Mouse (Mus musculus) monocyte, adult 2 months (primary cell): ENCODE results near the gene Grtp1.

ENCODE experiments used
- DNase-seq, 2 experiments: peaks; one replicate each; pipeline ENCODE4 v3.0.0; 2022; ENCODE audit warnings: low spot score in 2 of 2, low read depth in 1 of 2

The Grtp1 gene

DNA sequence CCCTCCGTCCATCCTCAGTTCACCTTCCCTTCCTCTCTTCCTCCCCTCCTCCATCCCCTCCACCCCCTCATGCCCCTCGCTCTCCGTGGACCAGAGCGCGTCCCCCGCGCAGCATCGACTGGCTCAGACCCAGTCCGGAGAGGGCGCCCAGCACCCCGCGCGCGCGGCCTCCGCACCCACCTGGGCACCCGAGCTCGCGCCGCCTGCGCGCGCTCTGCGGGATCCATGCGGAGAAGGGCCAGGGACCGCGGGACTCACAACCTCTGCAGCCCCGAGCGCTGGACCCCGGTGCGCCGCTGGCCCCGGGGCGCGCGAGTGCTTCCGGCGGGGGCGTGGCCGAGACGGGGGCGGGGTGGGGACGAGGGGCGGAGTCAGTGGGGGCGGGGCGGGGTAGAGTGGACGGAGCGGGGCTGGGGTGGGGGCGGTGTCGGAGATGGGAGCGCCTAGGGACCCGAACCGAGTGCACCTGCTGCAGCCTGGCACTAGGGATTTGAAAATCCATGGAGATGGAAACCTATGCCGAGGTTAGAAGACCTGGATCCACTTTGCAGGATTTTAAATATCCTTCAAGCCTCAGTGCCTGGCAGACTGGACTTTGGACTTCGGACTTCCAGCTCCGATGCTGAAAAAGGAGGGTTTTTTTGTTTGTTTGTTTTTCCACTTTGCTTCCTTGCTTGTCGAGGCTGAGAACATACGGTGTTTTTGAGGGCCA, at the start of gene Grtp1:
Gene Grtp1 (minus strand): TSS at position 320 of the 712 bp plus-strand sequence.
- DNase-seq: no peak

DNA sequence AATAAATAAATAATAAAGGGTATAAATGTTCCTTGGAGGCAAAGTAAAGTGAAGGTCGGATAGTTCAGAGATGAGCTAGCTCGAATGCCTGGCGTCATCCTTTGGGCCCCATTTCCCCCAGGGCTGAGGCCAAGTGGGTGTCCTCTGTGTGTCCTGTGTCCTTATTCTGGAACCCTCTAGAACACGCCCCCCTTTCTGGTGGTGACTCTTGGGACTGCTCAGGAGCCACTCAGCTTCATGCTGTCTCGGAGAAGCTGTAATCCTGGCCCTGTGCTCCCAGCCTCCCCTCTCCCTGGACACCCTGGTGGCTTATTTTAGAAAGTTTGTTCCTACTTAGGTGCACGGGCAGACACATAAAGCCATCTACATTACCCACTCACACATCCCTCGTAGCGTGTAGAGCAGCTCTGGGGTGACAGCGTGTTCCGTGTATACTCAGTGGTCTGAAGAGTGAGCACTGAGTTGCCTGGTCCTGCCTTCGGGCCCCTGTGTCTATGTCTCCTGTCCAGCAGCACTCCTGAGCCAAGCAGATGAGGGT, 44.0 kb upstream of the Grtp1 start:
- no peak for DNase-seq

DNA sequence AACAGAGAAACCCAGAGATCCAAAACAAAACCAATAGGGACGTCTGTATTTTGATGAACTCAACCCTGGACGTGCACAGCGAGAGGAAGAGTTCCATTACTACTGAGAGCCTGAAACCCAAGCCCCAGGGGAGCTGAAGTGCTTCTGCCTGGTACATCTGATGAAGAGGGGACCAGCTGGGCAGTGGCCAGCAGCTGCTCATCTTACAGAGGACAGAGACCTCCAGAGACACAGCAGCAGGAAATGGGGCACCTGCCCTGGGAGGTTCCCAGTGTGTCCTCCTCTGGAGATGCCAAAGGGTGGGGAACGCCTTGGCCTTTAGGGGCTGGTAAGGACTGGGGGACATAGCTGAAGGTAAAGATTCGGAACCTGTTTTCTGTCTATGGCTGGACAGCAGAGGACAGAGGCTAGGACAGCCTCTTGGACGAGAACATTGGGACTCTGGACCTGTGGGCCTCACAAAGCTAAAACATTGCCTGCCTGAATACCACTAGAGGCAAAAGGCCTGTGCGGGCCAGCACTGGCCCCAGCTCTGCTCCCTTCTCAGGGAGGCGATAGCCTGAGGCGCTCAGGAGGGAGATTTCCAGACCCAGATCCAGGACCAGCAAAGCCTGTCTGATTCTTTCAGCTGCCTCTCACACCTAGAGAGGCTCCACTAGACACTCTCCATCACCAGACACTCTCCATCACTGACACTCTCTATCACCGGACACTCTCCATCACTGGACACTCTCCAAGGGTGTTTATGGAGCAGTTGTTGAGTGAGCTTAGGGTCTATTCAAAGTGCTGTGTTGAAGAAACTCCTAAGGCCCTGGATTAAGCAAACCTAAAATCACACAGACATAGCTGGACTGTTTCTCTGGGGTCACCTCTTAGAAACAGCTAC, 42.8 kb upstream of the Grtp1 start:
- DNase-seq: no peak

DNA sequence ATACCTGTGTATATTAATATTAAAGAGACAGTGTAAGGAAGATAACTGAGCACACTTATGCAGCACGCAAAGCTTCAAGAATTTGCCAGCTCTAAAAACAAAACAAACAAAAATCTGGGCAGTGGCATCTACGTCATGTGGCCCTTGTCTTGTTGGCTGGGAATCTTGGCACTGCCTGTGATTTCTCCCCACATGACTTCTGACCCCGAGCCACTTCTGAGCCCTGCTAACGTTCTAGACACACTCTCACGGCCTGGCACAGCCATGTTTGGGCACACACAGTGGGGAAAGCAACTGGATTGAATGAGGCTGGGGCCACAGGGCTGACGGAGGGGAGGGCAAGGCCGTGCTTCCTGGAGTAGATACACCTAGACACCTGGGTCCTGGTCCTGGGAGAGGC, 40.3 kb upstream of the Grtp1 start:
- DNase-seq: no peak

DNA sequence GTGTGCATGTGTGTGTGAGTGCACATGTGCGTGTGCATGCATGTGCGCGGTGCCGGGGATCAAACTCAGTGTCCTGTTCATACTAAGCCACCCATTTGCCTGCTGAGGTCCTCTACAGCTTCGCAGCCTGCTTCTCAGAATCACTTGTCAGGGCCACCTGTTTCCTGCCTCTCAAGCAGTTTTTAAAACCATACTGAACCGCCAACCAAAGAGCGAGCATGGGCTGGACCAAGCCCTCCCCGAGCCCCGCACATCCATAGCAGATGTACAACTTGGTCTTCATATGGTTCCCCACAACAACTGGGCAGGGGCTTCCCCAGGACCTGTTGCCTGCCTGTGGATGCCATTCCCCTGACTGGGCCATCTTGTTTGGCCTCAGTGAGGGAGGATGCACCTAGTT, 39.6 kb upstream of the Grtp1 start:
- DNase-seq: no peak

DNA sequence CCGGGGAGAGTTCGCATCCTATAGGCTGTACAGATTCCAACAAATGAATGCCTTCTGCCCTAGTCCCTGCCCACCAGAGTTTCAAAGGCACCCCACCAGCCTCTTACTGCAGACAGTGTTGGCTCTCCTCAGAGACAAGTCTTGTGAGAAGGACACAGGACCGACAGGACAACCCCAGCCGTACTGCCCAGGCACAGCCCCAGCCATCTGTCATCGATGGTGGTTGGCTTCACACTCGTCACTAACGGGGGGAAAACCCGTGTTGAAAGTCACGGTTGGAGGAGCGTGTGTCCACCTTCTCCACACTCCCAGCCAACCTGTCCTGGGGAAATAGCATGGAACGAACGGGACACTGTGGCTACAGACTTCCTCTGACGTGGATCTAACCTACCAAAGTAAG, 34.4 kb upstream of the Grtp1 start:
- DNase-seq: no peak

DNA sequence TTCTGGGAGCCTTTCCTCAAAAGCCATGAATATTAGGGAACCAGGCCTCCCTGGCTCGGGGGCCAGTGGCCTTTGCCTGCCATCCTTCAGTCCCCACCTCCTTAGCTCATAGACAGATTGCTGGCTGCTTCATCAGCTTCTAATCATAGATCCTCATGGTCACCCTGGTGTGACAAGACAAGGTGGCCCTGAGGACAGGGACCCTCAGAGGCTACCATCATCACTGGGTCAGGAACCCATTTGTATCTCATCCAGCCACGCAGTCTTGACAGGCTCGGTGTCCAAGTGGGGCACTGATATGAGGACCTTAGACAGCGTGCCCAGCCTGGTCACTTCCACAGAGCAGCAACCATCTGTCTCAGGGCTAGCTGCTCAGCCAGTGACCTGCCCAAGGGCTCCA, 30.1 kb upstream of the Grtp1 start:
- DNase-seq: no peak

DNA sequence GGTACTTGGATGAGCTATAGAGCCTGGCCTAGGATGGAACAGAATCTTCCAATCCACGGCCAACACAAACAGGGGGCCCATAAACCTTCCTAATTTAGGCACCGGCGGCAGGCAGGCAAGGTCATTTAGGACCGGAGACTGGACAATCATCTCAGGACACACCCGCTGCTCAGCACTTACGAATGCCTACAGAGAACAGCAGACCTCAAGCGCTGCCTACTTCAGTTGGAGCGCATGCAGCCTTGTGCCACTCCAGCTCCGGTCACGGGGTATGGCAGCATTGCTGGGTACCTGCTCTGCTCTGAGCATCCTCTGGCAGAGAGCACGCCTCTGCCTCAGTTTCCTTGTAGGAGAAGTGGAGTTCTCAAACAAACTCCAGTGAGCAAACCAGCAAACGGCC, 29.4 kb upstream of the Grtp1 start:
- no peak for DNase-seq

DNA sequence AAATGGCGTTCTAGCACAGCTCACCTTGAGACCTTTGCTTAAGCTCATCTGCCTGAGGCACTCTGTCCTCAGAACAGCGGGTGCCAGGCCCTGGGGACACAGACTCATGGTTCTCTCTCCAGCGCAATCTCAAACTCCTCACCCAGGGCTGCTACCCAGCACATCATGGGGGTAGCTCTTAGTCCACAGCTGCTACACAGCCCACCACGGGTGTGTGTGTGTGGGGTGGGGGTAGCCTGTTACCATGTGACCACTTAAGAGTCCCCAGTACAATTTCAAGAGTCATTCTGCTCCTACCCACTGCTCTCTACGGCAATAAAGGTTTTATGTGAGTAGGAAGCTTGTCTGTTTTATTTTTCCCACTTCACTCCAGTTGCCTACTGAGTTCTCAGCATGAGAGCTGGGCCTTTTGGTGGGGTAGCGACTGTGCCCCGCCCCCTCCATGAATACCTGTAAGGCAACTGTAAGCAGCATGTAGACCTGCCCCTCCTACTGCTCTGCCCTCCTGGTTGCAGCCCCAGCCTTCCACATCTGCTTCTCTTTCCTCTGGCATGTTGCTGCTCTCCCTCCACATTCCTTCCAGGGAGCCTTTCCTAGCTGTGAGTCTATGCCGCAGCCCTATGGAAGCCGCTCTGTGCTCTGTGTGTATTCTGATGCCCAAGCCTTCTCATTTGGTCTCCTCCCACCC, 28.6 kb upstream of the Grtp1 start:
- no peak for DNase-seq

DNA sequence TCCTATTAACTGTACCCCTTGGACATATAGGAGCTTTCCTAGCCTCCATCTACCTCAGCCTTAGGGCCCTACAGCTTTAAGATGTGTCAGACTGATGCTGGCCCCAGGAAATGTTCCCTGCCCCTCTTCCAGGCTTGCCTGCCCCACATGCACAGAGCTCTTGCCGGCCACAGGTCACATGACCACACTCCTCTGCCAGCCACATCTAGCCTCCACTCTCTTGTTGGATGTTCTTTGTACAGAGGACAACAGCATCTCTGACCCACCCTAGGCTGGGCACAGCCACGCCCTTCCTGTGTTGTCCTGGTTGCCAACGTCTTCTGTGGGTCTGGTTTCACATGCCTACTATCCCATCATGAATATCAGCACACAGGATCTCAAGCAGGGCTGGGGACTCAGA, 26.8 kb upstream of the Grtp1 start:
- DNase-seq: no peak

DNA sequence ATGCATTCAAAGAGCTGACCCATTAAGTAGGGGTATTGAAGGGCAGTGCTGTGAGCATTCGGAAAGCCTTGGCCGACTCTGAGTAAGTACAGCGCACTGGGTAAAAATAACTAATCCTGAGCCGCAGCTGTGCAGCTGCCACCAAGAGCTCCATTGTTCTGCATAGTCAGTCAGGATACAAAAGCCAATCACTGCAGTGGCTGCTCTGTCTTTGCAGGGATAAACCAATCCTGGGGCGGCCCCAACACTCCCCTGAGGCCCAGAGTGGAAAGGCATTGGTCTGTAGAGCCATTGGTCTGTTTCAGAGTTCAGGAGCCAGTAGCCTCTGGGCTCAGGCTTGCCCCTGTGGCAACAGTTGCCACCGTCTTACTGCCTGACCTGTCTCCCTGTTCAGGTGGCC, 25.9 kb upstream of the Grtp1 start:
- no peak for DNase-seq

DNA sequence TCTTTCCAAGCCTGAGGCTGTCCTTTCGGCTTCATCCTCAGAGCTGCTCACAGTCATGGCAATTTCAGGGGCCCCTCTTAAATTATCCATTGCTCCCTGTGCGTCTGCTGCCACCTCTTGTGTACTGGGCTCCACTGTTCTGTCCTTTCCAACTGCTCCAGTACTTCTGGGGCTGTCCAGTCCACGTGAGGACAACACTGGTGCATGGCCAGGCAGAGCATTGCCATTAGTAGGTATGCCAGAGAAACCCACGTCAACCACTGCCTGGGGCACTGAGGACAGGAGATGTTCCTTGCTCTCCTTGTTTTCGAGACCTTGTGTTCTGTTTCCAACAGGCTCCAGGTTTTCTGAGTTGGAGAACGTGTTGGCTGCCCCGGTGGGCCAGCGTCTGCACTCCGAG, 24.0 kb upstream of the Grtp1 start:
- no peak for DNase-seq

DNA sequence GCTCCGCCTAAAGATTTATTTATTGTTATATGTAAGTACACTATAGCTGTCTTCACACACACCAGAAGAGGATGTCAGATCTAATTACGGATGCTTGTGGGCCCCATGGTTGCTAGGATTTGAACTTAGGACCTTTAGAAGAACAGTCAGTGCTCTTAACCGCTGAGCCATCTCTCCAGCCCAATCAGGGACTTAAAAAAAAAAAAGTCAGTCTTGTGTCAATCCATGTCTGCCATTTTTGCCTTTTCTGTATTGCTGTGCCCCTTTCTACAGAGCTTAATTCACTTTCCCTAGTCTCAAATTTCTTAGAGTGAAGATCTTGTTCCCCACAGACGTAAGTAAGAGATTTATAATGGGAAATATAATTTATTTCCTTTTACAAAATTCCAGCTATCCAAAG, 18.0 kb upstream of the Grtp1 start:
- no peak for DNase-seq

DNA sequence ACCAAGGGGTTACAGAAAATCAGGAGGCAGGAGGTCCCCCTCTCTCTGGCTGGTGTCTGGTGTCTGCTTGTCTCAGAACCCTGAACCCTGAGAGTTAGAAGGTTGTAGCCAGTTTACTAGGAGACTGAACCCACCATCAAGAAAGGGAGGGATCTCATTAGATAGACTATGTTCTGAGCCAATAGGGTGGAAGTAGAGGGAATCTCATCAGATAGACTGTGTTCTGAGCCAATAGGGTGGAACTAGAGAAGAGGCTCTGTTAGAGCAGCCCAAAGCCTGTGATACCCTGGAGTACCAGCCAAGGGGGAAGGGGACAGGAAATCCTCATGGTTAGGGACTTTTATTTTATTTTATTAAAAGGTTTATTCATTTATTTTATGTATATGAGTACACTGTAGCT, 17.6 kb upstream of the Grtp1 start:
- DNase-seq: no peak

DNA sequence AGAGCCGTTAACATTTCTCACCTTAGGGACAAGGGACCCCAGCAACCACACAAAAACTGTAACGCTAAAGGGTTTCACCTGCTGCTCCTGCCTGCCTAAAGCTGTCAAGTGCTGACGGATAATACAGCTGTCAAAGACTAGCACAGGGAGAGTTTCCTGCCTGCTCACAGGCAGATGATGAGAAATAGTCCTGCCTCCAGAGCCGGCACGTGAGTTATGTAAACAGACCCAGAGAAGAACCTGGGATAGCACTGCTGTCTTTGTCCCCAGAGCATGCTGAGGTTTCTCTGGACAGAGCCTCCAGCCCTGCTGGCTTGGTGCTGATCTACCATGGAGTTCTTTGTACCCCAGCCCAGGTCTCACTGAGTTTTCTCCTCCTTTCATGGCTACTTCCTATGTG, 16.7 kb upstream of the Grtp1 start:
- DNase-seq: no peak

DNA sequence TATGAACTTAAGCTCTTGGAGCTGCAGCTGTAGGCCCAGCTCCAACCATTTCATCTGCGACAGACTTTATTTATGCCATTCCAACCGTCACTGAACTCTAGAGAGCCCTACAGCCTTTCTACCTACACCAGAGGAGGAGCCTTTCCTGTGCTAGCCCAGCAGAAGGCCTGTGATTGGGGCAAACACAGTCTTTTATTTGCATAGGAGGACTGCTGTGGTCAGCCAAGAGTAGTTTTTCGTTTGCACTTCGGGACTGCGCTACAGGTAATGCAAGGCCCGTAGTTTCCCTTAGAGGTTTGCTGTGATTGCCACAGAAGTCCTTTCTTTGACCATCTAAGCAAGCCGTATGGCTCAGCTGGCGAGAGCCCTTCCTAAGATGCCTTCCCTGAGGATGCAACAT, 16.0 kb upstream of the Grtp1 start:
- no peak for DNase-seq

DNA sequence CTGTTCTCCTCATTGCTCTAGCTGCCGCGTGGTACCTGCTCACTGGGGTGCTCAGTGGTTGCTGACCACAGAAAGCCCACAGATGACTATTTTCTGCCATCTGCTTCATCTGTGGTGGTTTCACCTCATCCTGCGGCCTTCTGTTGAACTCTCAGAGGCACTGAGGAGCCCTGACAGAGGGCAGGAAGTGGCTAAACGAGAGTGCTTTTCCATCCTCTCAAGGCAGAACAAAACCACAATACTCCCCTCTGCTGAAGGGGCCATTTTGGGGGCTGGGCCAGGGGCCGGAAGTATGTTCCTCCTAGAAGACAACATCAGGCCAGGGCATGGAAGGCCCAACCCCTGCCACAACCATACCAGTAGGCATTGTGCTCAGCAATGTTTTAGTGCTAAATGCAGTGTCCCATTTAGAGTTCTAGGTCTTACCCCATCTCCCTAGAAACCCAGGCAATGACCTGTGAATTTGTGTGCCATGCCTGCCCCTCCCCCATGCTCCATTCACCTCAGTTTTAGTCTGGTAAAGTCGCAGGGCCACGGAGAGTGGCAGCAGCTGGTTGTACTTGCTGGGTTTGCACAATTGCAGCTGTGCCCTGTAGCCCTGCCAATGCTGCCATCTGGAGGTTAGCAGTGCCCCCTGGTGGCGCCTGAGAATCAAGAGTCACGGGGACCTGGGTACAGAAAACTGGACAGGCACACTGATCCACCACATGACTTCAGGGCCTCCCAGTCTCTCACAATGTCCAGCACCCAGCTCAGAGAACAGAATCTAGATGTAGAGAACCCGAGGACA, 13.3 kb upstream of the Grtp1 start:
- peak; percentile 68 to 79 for DNase-seq

DNA sequence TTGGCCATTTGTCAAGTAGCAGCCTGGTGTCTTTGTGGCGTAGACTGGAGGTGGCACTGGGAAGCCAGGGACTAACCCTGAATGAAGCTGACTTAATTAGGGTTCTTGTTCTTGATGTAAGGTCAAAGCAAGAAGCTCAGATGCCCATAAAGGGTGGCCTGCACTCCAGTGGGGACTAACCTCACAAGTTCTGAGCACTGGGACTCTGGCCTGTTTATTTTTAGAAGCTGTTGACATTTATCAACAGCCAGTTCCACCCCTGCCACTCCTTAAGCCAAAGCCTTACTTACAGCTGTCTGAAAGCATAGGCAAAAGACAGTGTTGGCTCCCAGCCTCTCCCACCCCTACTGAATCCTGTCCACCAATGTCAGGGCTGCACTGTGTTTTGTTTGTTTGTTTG, 9.3 kb upstream of the Grtp1 start:
- no peak for DNase-seq

DNA sequence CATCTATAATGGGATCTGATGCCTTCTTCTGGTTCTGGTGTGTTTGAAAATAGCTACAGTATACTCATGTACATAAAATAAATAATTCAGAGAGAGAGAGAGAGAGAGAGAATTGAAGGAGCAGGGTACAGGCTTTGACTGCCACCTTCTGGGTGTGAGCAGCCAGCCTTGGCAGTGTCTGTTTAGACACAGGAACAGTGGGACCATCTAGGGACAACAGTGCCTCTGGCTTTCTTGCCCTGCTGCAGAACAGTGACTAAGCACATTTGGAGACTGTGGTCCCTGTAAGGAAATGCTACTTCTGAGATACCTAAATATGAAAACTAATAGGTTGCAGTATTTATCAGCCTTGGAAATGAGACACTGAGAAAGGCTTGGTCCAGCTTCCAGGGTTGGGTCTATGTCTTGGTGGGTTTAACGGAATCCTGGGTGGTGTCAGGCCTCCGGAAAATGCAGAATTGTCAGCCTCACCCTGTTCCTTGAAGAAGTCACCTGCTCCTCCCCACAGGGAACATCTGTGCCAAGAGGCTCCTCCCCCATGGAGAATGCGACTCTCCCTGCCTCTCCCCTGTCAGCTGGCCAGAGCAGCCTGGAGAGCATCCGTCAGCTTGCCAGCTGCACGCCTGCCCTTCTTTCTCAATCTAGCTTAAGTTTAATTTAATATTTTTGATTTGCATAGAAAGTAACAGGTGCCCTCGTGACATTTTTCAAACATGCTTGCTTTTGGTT, 8.4 kb upstream of the Grtp1 start:
- no peak for DNase-seq

DNA sequence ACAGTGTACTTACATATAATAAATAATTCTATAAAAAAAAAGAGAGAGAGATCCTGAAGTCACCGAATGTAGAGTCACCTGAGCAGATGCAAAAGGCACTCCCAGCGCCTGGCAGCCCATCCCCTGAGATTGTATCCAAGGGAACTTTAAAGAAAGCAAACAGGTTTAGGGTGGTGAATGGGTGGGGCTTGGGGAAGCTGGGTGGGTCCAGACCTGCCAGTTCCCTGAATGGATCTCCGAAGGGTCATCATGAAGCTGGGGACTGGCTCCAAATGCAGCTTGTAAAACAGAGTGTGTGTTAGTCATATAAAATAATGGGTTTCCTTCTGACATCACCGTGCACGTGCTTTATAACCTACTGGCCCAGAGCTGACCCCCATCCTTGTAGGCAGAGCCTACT, 5.9 kb upstream of the Grtp1 start:
- DNase-seq: no peak
